Mouse (Mus musculus): ENCODE measurements around the gene Akt1.
A peak's percentile ranks its signal among the peaks of the same experiment; 100 is the strongest.

The Akt1 gene

GRCm38 (mm10) chr12:112674132-112675011 lies at the start of gene Akt1:
Gene Akt1, minus strand, starts transcription at chr12:112674884.
- peak in 1 of 2 experiments; percentile 46 for DNase-seq (ENCODE audit: low spot score in 2 of 2)

GRCm38 (mm10) chr12:112724077-112724805 lies 49.6 kb upstream of the Akt1 start:
- peak in 1 of 2 experiments; percentile 76 for DNase-seq (ENCODE audit: low spot score in 2 of 2)

DNA sequence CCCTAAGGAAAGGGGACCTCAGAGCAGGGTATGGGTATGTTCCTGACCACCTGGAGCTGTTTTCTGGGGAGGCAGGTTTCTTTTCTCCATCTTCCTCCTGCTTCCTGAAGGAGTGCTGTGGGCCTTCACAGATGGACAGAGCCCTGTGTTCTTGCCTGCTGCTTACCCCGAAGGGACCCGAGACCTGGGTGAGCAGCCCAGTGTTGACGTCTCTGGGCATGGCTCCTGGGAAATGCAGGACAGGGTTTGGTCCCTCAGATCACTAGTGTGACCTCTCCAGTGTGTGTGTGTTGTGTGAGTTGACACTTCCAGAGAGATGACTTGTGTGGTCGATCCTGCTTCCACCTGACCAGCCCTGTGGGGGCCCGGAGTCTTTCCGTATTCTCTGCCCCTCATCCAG lies 48.8 kb upstream of the Akt1 start:
- no peak for DNase-seq (ENCODE audit: low spot score in 2 of 2)

DNA sequence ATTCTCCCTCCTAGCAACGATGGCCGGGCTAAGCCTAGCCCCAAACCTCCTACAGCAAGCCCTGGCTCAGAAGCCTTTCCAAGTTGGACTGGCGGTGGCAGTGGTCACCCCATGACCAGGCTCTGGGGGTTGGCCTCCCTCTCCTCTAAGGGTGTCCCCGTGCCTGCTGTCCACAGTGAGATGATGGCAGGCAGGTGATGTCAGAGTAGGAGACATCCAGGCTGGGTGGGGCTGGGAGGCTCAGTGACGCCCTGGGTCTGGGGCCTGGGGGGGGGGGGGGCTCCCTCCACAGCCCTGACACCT lies 48.3 kb upstream of the Akt1 start:
- no peak for DNase-seq (ENCODE audit: low spot score in 2 of 2)

GRCm38 (mm10) chr12:112722240-112723027 lies 47.8 kb upstream of the Akt1 start:
- DNase-seq (ENCODE audit: low spot score in 2 of 2) = peak in 1 of 2 experiments; percentile 58

DNA sequence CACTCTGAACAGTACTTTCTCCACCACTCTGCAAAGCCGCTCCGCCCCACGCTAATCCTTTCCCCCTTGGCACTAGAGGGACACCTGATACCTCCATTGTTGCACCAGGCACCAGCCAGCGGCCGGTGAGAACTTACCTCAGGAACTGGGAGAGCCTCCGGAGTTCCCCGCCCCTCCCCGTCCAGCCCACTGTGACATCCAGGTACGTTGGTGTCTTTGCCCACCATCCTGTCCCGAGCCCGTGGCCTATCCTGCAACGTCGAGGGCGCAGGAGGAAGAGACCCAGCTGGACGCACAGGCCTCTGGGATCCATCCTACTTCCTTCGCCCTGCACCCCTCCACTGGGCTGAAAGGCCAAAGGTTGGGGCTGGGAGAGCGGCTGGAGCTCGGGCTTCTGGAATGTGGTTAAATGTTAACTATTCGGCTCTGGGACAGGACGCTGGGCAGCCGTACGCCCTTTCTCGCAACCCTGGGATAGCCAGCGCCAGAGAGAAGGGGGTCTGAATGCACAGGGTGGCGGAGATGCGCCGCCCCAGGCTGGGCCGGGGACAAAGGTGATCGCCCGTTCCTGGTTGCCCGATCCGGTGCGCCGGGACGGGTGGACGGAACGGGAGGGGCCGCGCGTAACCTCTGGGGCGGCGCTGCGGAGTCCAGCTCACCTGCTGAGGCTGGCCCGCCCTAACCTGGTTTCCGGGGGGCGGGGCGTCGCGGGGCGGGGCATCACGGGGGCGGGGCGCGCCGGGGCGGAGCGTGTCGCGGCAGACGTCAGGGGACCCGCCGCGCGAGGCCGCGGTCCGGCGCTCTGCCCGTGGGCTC lies 46.9 kb upstream of the Akt1 start:
- no peak for DNase-seq (ENCODE audit: low spot score in 2 of 2)

DNA sequence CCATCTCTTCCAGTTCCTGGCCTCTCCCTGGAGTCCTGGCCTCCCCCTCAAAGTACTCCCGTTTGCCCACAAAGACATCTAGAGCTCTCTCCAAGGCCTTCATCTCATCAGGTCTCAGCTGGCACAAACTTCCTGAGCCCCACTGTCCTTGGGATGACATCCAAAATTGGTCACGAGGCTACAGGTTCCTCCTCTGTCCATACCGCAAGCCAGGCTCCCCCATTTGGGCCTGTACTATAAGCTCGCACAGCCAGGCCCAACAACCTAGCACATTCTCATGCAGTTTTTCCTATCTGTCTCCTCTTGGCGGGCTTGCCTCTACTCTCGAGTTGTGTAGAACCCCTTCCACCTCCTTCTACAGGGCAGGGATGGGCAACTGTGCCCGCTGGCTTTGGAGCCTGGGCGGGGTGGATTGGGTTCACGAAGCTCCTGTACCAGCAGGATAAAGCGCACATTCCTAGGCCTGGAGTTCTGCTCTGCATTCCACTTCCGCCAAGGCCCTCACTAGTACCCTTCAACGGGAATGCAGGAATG lies 46.3 kb upstream of the Akt1 start:
- no peak for DNase-seq (ENCODE audit: low spot score in 2 of 2)

- DNase-seq (ENCODE audit: low spot score in 2 of 2) = no peak
Observed at GRCm38 (mm10) chr12:112720216-112720615, 45.5 kb upstream of the Akt1 start, which contains the start of gene Cep170b. Gene Cep170b, plus strand, starts transcription at chr12:112720455.

- DNase-seq (ENCODE audit: low spot score in 2 of 2) = no peak
Observed at GRCm38 (mm10) chr12:112718995-112719394, 44.3 kb upstream of the Akt1 start.

GRCm38 (mm10) chr12:112717140-112717539 lies 42.5 kb upstream of the Akt1 start:
- no peak for DNase-seq (ENCODE audit: low spot score in 2 of 2)

DNA sequence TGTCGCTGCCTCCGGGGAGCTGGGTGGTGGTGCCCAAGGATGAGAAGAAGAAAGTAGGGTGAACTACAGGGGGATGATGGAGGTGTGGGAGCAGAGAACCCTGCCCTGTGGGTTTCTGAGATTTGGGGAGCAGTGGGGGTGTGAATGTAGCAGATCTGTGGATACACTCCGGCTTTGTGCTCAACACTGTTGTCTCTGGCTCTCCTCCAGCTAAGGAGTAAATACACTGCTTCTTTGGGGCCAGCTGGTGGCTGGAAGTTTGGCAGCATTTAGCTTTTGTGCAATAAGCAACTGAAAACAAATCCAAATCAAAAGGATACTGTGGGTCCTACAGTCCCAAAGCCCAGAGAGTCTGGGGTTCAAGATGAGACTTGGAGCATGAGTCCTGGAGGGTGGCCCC lies 39.3 kb upstream of the Akt1 start:
- peak in 1 of 2 experiments; percentile 37 for DNase-seq (ENCODE audit: low spot score in 2 of 2)

DNA sequence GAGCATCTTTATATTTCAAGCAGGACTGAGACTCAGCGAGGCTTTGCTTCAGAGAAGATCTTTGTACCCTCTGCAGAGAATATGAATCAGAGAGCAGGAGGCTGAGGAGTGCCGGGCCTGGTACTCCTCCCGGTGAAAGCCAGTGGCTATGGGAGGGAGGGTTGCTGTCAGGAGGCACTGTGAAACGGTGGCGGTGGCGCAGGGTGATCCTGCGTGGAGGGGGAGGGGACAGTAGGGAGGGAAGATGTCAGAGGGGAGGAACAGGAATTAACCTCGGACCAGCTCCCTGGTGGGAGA lies 32.8 kb upstream of the Akt1 start:
- no peak for DNase-seq (ENCODE audit: low spot score in 2 of 2)

DNA sequence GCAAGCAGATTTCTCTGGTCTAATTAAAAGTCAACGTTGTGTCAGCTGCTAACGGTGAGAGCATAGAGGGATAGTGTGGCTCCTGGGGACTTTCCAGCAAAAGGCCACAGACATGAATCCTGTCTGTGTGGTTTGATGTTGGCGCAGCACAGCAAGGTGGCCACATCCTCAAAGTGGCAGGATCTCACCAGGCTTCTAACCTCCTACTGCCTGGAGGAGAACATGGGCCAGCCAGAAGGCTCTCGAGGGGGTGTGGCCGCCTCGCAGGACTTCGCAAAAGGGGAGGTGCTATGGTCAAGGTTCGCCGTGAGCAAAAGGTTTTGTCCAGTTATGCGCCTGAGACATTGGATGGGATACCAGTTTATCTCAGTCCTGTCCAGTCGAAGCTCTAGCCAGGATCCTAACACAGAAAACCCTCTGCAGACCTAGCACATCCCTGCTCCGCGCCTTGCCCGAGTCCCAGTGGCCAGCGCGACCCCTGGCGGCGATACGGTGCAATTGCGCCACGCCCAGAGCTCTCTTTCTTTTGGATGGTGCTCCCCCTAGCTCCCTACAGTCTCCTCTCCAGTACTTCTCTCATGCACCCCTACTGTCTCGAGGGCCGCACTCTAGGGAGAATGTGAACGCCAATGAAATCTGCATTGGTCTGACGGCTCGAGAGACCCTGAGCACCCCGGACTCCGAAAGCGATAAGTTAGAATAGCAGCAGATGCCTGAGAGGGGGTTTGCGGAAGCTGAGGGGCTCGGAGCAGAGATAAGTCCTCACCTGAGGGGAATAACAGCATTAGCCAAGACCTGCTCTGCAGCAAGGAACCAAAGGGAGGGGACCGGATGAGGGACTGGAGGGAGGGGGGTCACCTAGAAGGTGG lies 32.3 kb upstream of the Akt1 start:
- DNase-seq (ENCODE audit: low spot score in 2 of 2) = peak; percentile 87 to 92

DNA sequence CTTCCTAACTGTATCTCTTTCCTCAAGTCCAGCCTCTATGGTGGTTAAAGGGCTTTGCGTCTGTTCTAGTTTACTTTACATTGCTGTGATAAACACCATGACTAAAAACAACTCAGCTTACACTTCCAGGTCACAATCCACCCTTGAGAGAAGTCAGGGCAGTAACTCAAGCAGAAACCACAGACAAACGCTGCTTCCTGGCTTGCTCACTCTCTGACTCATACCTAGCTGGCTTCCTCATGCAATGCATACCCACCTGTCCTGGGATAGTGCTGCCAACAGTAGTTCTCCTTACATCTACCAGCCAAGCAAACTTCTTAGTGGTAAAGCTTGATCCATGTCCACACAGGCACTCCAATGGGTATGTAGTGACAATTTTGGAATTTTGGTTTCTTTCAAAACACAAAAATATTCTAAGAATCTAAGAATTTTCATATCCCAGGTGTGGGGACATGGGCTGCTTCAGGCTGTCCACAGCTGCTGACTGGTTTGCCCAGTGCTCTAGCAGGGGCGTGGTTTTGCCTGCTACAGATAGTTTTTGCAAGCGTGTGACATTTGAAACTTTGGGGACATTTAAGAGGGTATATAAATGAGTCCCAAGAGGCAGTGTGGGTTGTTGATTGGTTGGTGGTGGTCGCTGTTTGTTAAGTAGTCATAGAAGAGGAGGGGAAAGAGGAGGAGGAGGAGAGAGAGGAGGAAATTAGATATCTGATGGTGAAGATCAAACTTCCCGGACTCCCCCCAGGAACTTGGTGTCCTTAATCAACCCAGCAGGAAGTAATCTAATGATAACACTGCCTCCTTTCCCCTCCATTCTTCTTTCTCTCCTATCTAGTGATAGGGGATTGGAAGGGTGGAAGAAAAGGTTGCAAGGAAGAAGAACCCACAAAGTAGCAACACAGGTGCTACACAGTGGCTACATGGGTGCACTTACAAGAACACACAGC lies 28.0 kb upstream of the Akt1 start:
- no peak for DNase-seq (ENCODE audit: low spot score in 2 of 2)

DNA sequence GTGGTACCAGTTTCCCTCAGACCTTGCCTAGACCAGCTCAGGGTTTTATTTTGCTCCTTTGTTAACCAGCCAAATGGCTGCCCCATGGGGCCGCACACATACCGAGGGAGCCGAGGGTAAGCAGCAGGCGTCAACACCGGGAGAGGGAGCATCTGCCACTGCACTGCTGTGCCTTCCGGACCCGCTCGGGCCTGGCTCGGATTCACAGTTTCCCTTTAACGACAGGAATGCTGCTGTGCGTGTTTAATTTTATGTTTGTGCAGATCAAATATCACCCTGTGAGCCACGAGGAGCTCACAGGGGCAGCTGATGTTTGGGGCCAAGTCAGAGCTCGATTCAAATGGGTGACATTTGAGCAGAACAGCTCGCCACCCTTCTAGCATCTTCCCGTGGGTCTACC lies 25.8 kb upstream of the Akt1 start:
- no peak for DNase-seq (ENCODE audit: low spot score in 2 of 2)

DNA sequence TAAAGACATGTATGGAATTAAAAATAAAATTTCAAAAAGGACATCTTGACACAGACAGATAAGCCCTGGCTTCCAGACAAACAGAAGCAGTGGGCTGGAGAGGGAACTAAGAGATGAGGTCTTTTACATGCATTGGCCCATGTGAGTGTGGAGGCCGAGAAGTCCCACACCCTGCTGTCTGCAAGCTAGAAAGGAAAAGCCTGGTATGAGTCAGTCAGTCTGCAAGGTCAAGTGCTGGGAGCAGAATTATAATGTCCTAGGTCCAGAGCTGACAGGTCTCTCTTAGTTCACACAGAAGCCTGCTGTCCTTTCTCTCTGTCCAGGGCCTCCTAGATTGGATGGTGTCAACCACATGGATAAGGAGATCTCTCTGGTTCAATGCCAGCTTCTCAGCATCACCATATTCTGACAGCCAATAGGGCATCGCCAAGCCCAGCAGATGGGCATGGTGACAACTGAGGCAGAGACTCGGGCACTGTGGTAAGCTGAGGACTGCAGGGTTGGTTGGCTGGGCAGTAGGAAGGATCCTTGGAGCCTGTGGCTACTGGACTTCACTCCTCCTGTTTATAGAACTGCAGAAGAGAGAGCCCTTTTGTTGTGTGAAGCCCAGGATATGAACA lies 22.2 kb upstream of the Akt1 start:
- no peak for DNase-seq (ENCODE audit: low spot score in 2 of 2)

GRCm38 (mm10) chr12:112694127-112694475 lies 19.4 kb upstream of the Akt1 start:
- peak in 1 of 2 experiments; percentile 33 for DNase-seq (ENCODE audit: low spot score in 2 of 2)

GRCm38 (mm10) chr12:112693185-112694126 lies 18.8 kb upstream of the Akt1 start:
- peak; percentile 95 to 96 for DNase-seq (ENCODE audit: low spot score in 2 of 2)
